Mouse (Mus musculus) intestine, postnatal 0 days (tissue): Measurements from ENCODE around the gene Cfap58. TPM values are rescaled to one million over a fixed set of nuclear protein-coding genes. Genes with fewer than 3 reads are reported as not detected.
A peak's percentile ranks its signal among the peaks of the same experiment; 100 is the strongest.

ENCODE experiments used
- ATAC-seq: fragments of 200-750 bp; cut with Nextera tagmentation; 2 replicates; pipeline ENCODE4 v1.8.0; 2017; ENCODE audit warnings: mild to moderate bottlenecking, moderate TSS enrichment, moderate library complexity
- H3K27ac ChIP-seq: fragments of 300-500 bp; sonication (generic); 2 replicates; pipeline ENCODE4 v1.5.1; 2014; ENCODE audit warnings: mild to moderate bottlenecking, low read depth, low read length, moderate library complexity
- H3K27me3 ChIP-seq: fragments of 300-500 bp; sonication (generic); replicated peaks from 2 replicates; pipeline ENCODE4 v1.6.1; 2014; ENCODE audit warnings: low read length, mixed read lengths; ENCODE audit not compliant: control insufficient read depth, insufficient read depth
- H3K36me3 ChIP-seq: fragments of 300-500 bp; sonication (generic); 2 replicates; pipeline ENCODE4 v1.6.1; 2014; ENCODE audit warnings: mild to moderate bottlenecking, moderate library complexity; ENCODE audit not compliant: control insufficient read depth, insufficient read depth
- H3K4me1 ChIP-seq: fragments of 300-500 bp; sonication (generic); replicated peaks from 2 replicates; pipeline ENCODE4 v1.6.1; 2014; ENCODE audit warnings: antibody characterized with exemption, low read length, mixed read lengths; ENCODE audit not compliant: control insufficient read depth, insufficient read depth
- H3K4me2 ChIP-seq: fragments of 300-500 bp; sonication (generic); replicated peaks from 2 replicates; pipeline ENCODE4 v1.6.1; 2014; ENCODE audit warnings: low read depth, mild to moderate bottlenecking, moderate library complexity
- H3K4me3 ChIP-seq: fragments of 300-500 bp; sonication (generic); 2 replicates; pipeline ENCODE4 v1.5.1; 2014; ENCODE audit warnings: low read depth, low read length
- H3K9ac ChIP-seq: fragments of 300-500 bp; sonication (generic); 2 replicates; pipeline ENCODE4 v1.6.1; 2014; ENCODE audit warnings: mild to moderate bottlenecking, low read depth, low read length
- H3K9me3 ChIP-seq: fragments of 300-500 bp; sonication (generic); 2 replicates; pipeline ENCODE4 v1.6.1; 2016; ENCODE audit warnings: mixed run types; ENCODE audit not compliant: control insufficient read depth
- CTCF ChIP-seq: sonication (generic); IDR thresholded peaks from 2 replicates; pipeline ENCODE4 v1.5.1; 2016; ENCODE audit warnings: low read depth, mild to moderate bottlenecking, control low read depth, antibody characterized with exemption, moderate library complexity
- WGBS: fragments of 180-500 bp; shearing (Covaris S2); extraction: QIAGEN DNeasy Blood & Tissue Kit; methylation state at CpG from one replicate; pipeline ENCODE4 v1.1.7; 2014; 5-methylcytosine and 5-hydroxymethylcytosine counted together
- polyA plus RNA-seq: library from polyadenylated mRNA; unstranded; fragments of >200 nt; fragmentation: Nextera tagmentation; extraction: Ambion mirVana; gene quantifications from 2 replicates; pipeline ENCODE4 v1.2.1, GENCODE M21; 2015

Gene Cfap58
- polyA plus RNA-seq, 1 experiment from 2014 or later: not detected

DNA sequence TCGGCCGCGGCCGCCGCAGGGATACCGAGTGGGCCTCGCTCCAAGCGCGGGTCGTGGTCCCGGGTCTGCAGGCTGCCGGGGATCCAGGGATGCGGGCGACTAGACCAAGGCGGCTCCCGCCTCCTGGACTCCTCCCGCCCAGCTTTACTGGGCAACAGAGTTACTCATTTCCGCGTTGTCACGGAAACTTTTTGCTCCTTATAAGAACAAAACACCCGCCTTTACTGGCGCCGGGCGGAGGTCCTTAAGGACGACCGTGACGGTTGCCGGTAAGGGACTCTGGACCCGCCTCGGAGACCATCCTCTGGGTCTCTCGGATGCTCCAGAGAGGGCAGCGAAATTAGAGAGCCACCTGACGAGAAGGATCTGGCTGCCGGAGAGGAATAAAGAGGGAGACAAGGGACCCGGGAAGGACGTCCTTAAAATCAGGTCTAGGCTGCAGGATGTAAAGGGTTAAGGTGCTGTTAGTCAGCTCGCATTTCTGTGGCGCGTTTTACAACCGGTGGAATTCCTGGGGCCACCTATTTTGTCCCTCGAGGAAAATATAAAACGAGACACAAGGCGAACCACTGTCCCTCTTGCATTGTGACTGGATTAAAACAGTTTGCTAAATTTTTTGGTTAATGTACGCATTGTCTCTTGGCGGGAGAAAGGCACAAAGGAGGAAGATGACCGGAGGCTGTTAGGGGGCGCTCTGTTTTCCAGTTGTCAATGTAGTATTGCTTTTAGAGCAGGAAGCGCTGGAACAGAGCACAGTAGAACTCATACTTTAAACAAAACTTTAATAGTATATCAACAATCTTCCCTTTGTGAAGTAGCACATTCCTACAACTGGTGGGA lies 18.1 kb upstream of the Cfap58 start, which contains the start of the genes Cfap43 and Itprip:
Cfap43 (minus strand) TSS at position 162 of the 840 bp plus-strand sequence.
Itprip (minus strand) TSS at position 174 of the 840 bp plus-strand sequence.
- Histone ChIP-seq H3K27me3 (no peaks in the 10 kb centered on the region), H3K4me3 (peak within 1 kb of the TSS; percentile 78), H3K9me3 (no peaks in the 10 kb centered on the region), H3K4me1 (0 out of 2 replicates have a peak, but pooled peaks cover 3% of the 10 kb centered on the region), H3K4me2 (peak within 1 kb of the TSS; percentile 94), H3K36me3 (no peaks in the 10 kb centered on the region), H3K9ac (peak within 1 kb of the TSS; percentile 78), H3K27ac (peak within 1 kb of the TSS; percentile 85)
- peak; percentile 69 for TF ChIP-seq CTCF
- peak; percentile 82 for ATAC-seq
- under 1% methylated on average over 48 of the region's 48 CpGs for WGBS

DNA sequence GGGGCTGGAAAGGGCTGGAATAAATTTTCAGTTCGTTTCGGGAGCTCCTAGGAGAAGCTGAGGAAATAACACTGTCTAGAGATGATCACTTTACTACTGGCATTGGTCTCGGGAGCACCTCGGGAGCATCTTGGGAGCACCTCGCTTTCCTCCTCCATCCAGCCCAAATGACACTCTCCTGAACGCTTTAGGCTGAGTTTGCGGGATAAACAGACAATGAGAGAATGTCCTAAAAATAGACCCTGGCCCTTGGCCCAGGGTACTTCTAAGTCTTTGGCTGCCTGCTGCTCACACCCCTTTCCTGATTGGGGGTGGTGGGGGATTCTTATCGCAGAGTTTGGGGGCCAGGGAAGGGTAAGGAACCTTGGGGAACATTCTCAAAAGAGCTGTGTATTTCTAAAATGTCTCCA lies 17.5 kb upstream of the Cfap58 start:
- 2% methylated on average over 8 of the region's 8 CpGs for WGBS
- Histone ChIP-seq H3K27ac (peak overlapping the region; percentile 85; the same call in 1 of the 2 replicates), H3K9me3 (no peaks in the 10 kb centered on the region), H3K9ac (peak overlapping the region; percentile 78; the same call in 1 of the 2 replicates), H3K4me3 (peak overlapping the region; percentile 78), H3K4me1 (0 out of 2 replicates have a peak, but pooled peaks cover 3% of the 10 kb centered on the region), H3K36me3 (no peaks in the 10 kb centered on the region), H3K4me2 (peak overlapping the region; percentile 94), H3K27me3 (no peaks in the 10 kb centered on the region)
- TF ChIP-seq CTCF: no peak
- no peak for ATAC-seq

DNA sequence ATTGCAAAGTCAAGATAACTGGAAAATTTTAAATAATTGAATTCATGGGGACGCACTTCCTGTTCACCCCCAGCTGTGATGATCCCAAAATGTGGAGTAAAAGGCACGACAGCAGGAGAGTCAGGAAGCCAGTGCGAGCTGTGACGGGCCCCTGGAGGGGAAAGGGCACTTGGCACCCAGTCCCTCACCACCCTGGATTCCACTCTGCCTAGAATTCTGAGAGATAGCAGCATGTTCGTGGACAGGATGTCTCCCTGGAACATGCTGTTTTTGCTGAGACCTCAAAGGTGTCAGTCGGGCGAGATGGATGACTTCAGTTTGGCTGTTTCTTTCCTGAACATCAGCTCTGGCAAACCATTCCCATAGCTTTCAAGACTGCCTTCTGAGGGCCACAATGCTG lies 11.7 kb upstream of the Cfap58 start:
- no peak for TF ChIP-seq CTCF
- no peak for ATAC-seq
- Histone ChIP-seq H3K4me2 (no peak overlapping the region), H3K27ac (no peak overlapping the region), H3K4me3 (no peak overlapping the region), H3K9me3 (no peaks in the 10 kb centered on the region), H3K4me1 (no peaks in the 10 kb centered on the region), H3K27me3 (no peaks in the 10 kb centered on the region), H3K36me3 (no peaks in the 10 kb centered on the region), H3K9ac (no peak overlapping the region)
- 66% methylated on average over 7 of the region's 7 CpGs for WGBS

DNA sequence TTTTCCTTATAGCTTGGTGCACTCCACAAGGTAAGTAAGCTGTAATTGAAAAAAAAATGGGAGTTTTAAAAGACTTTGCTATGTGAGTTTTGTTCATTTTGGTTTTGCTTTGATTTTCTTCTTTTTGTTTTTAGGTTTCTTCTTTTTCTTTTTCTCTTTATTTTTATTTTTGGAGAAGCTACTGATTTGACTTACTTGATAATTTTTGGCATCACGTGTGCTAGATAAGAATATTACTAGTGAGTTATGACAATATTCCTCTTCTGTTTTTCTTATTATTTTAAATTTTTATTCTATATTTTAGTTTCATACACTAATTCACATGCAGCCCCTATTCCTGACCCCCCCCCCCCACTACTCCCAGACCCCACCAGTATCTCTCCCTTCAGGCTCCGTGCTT lies 10.4 kb upstream of the Cfap58 start:
- Histone ChIP-seq H3K4me3 (no peak overlapping the region), H3K9me3 (no peaks in the 10 kb centered on the region), H3K4me1 (no peaks in the 10 kb centered on the region), H3K4me2 (no peak overlapping the region), H3K27ac (no peak overlapping the region), H3K36me3 (no peaks in the 10 kb centered on the region), H3K9ac (no peak overlapping the region), H3K27me3 (no peaks in the 10 kb centered on the region)
- no peak for TF ChIP-seq CTCF
- ATAC-seq: no peak
- WGBS: 87% methylated on average over 2 of the region's 2 CpGs

DNA sequence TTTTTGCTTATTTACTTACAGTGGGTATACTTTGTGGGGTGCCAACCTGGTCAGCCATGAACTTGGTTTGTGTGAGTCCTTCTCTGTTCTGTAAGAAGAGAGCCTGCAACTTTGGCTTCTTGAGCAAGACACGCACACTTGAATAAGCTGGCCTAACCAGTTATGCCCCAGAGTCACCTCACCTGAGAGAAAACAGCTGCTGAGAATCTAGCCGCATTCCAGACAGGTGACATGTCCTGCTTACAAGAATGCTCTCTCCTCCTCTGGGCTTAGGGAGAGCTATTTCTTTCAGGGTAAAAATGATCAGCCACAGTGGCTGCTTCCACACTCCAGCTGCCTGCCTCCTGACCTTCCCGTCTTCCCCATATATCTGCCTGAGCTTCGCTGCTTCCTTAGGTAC lies 8.4 kb upstream of the Cfap58 start:
- 62% methylated on average over 4 of the region's 4 CpGs for WGBS
- H3K9ac ChIP-seq: no peak overlapping the region
- no peak overlapping the region for H3K4me3 ChIP-seq

DNA sequence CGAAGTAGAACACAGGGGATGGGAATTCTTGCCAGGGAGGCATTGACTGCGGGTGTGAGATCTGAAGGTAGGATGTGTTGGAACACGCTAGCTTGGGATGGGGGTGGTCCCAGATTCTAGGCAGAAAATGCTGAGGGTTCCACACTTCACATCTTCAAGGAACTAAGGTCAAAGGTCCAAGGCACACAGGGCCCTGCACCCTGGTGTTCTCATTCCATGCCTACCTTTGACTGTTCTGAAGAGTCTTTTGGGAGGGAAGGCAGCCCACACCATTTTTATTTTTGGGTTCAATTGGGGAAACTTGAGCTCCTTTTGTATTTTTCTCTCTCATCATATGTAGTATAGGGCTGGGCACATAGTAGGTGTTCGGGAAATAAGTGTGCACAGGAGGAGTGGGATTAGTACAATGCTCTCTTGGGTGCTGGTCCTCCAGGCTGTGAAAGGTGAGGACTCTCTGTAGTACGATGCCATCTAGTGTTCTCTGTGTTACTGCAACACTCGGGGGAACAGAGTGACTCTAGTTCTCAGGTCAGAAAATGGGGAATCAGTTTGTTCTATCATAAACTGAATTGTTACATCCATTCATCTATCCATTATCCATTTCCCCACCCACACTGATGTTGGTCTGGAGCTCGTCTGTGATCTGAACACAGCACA lies 5.4 kb upstream of the Cfap58 start:
- 0 out of 2 replicates have a peak, but pooled peaks have one; percentile 33 for ATAC-seq
- no peak overlapping the region for H3K9ac ChIP-seq
- no peaks in the 10 kb centered on the region for H3K4me1 ChIP-seq
- no peaks in the 10 kb centered on the region for H3K9me3 ChIP-seq
- 41% methylated on average over 7 of the region's 7 CpGs for WGBS
- H3K27me3 ChIP-seq: no peaks in the 10 kb centered on the region
- peak; percentile 91 for TF ChIP-seq CTCF
- no peaks in the 10 kb centered on the region for H3K36me3 ChIP-seq
- no peak overlapping the region for H3K27ac ChIP-seq
- no peak overlapping the region for H3K4me3 ChIP-seq
- H3K4me2 ChIP-seq: no peak overlapping the region

More for the DNA sequence above, 8.4 kb upstream of the Cfap58 start:
- Histone ChIP-seq H3K4me2 (no peak overlapping the region), H3K4me1 (no peaks in the 10 kb centered on the region), H3K27ac (no peak overlapping the region), H3K9me3 (no peaks in the 10 kb centered on the region), H3K36me3 (no peaks in the 10 kb centered on the region), H3K27me3 (no peaks in the 10 kb centered on the region)
- no peak for TF ChIP-seq CTCF
- no peak for ATAC-seq
